Mouse (Mus musculus): Measurements from ENCODE around the gene Cyb5r3. TPM values are rescaled to one million over a fixed set of nuclear protein-coding genes. Genes with fewer than 3 reads are reported as not detected.
"Not testable (repeated sequence)": the region's sequence is repeated elsewhere in the genome, so short reads cannot be mapped to it uniquely, and the experiment has no call there.

Gene Cyb5r3
- polyA plus RNA-seq, 1 experiment: 707 TPM

DNA sequence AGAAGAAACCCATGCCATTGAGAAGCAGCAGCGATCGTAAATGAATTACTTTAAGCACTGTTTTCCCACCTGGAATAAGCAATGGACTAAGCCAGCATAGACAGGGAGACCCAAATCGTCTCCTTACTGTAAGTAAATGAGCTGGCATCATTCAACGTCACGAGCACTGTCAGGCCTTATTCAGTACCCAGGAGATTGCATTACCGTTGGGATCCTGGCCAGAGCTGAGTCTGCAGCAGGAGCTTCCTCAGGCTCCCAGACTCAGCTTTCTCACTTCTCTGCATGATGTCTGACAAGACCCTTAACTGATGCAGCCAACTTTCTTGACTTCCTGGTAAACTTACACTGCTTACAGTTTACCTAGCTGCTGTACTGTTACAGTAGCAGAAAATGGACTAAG lies 37.7 kb downstream of the Cyb5r3 start:
- Histone ChIP-seq H3K27me3 (ENCODE audit: control insufficient read depth, insufficient read depth, insufficient read length) (no peaks in the 10 kb centered on the region), H3K4me2 (ENCODE audit: low read depth) (no peak overlapping the region), H3ac (ENCODE audit: control insufficient read depth, insufficient read length) (no peak overlapping the region), H3K36me3 (ENCODE audit: control insufficient read depth, insufficient read depth) (peaks cover 85% of the 10 kb centered on the region), H3K4me3 (no peak overlapping the region), H3K79me2 (ENCODE audit: control insufficient read depth, insufficient read depth) (peaks cover 66% of the 10 kb centered on the region)
- TF ChIP-seq E2F4 (IDR thresholded peaks at IDR 0.05; ENCODE audit: insufficient read depth) (no peak), TCF3 (IDR thresholded peaks at IDR 0.05; ENCODE audit: insufficient read length, low read depth) (no peak), POLR2AphosphoS2 (IDR thresholded peaks at IDR 0.05; ENCODE audit: insufficient read length, low read depth) (no peak), REST (IDR thresholded peaks at IDR 0.05; ENCODE audit: insufficient read depth, insufficient read length) (no peak), MAX (IDR thresholded peaks at IDR 0.05; ENCODE audit: low read depth) (no peak), SRF (IDR thresholded peaks at IDR 0.05; ENCODE audit: control insufficient read depth, insufficient read length, low read depth) (no peak), CEBPB (IDR thresholded peaks at IDR 0.05; ENCODE audit: insufficient read depth, poor library complexity, severe bottlenecking) (no peak), MYOD1 (IDR thresholded peaks at IDR 0.05; ENCODE audit: control insufficient read depth in 1 of 3, insufficient read length in 2 of 3, low read depth in 2 of 3) (no peak), USF1 (IDR thresholded peaks at IDR 0.05; ENCODE audit: low read depth) (no peak), TCF12 (IDR thresholded peaks at IDR 0.05; ENCODE audit: insufficient read depth, poor library complexity, severe bottlenecking) (no peak), POLR2A (IDR thresholded peaks at IDR 0.05; ENCODE audit: insufficient read length, low read depth) (no peak), MYOG (IDR thresholded peaks at IDR 0.05; ENCODE audit: control insufficient read depth in 1 of 3, insufficient read depth in 1 of 3, insufficient read length in 2 of 3, low read depth in 2 of 3) (no peak)

DNA sequence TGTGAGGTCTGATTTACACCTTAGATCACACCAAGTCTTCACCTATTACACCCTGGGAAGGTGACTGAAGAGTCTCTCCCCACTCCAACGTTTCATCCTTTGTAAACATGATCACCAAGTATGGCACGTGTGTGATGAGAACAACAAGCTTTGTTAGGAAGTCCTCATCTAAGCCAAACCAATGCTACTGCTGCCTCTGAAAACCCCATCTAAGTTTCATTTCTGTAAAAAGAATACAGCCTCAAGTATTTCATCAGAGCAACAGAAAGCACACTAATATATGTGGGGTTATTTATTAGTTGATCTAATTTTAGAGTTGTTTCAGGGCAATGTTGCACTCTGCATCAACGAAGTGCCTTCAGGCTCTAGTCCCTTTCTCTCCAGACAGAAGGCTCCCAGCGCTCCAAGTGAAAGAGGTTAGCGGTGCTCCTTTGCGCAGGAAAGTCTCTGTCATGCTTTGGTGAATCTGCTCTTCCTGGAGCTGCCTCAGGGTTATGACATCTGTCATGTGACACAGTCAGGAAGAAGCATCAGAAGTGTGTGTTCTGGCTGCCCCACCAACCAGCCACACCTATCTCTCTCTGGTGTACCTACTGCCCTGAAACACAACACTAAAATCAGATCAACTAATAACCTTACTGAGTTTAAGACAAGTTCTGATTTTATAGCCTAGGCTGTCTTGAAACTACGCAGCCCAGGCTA lies 42.7 kb downstream of the Cyb5r3 start:
- no peak overlapping the region for H3ac ChIP-seq (ENCODE audit: control insufficient read depth, insufficient read length)
- H3K4me2 ChIP-seq (ENCODE audit: low read depth): no peak overlapping the region
- no peak for TF ChIP-seq MYOD1 (IDR thresholded peaks at IDR 0.05; ENCODE audit: control insufficient read depth in 1 of 3, insufficient read length in 2 of 3, low read depth in 2 of 3)
- no peak for TF ChIP-seq POLR2A (IDR thresholded peaks at IDR 0.05; ENCODE audit: insufficient read length, low read depth)
- no peak for TF ChIP-seq USF1 (IDR thresholded peaks at IDR 0.05; ENCODE audit: low read depth)
- TF ChIP-seq MAX (IDR thresholded peaks at IDR 0.05; ENCODE audit: low read depth): no peak
- no peak for TF ChIP-seq MYOG (IDR thresholded peaks at IDR 0.05; ENCODE audit: control insufficient read depth in 1 of 3, insufficient read depth in 1 of 3, insufficient read length in 2 of 3, low read depth in 2 of 3)
- no peak for TF ChIP-seq TCF12 (IDR thresholded peaks at IDR 0.05; ENCODE audit: insufficient read depth, poor library complexity, severe bottlenecking)
- no peak for TF ChIP-seq TCF3 (IDR thresholded peaks at IDR 0.05; ENCODE audit: insufficient read length, low read depth)
- no peak for TF ChIP-seq REST (IDR thresholded peaks at IDR 0.05; ENCODE audit: insufficient read depth, insufficient read length)
- TF ChIP-seq POLR2AphosphoS2 (IDR thresholded peaks at IDR 0.05; ENCODE audit: insufficient read length, low read depth): no peak
- no peak for TF ChIP-seq E2F4 (IDR thresholded peaks at IDR 0.05; ENCODE audit: insufficient read depth)
- H3K27me3 ChIP-seq (ENCODE audit: control insufficient read depth, insufficient read depth, insufficient read length): no peaks in the 10 kb centered on the region
- H3K36me3 ChIP-seq (ENCODE audit: control insufficient read depth, insufficient read depth): peaks cover 77% of the 10 kb centered on the region
- H3K79me2 ChIP-seq (ENCODE audit: control insufficient read depth, insufficient read depth): peaks cover 20% of the 10 kb centered on the region
- H3K4me3 ChIP-seq: no peak overlapping the region

DNA sequence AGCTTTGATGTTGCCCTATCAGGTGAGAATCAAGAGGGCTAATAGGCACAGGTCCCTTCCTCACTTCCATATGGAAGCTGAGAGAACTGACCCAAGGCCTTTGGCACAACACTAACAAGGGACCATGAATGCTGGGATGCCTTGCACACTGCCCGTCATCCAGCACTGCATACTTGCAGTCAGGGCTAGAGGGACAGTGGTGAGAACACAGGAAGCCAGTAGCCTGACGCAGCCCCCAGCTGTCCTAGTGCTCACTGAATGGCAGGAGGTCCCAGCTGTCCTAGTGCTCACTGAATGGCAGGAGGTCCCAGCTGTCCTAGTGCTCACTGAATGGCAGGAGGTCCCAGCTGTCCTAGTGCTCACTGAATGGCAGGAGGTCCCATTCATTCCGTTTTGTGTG lies 45.4 kb downstream of the Cyb5r3 start:
- TF ChIP-seq TCF12 (IDR thresholded peaks at IDR 0.05; ENCODE audit: insufficient read depth, poor library complexity, severe bottlenecking) (peak; percentile 95), MYOD1 (IDR thresholded peaks at IDR 0.05; ENCODE audit: control insufficient read depth in 1 of 3, insufficient read length in 2 of 3, low read depth in 2 of 3) (peak; percentile 79 to 97 (median 97)), TCF3 (IDR thresholded peaks at IDR 0.05; ENCODE audit: insufficient read length, low read depth) (peak; percentile 89), MYOG (IDR thresholded peaks at IDR 0.05; ENCODE audit: control insufficient read depth in 1 of 3, insufficient read depth in 1 of 3, insufficient read length in 2 of 3, low read depth in 2 of 3) (peak; percentile 89 to 97 (median 95)), POLR2A (IDR thresholded peaks at IDR 0.05; ENCODE audit: insufficient read length, low read depth) (peak; percentile 20)
- Histone ChIP-seq H3K36me3 (ENCODE audit: control insufficient read depth, insufficient read depth) (peaks cover 55% of the 10 kb centered on the region), H3K4me2 (ENCODE audit: low read depth) (peak overlapping the region; percentile 35)
- H3K79me2 ChIP-seq (ENCODE audit: control insufficient read depth, insufficient read depth); H3K4me3 ChIP-seq; H3K27me3 ChIP-seq (ENCODE audit: control insufficient read depth, insufficient read depth, insufficient read length); H3ac ChIP-seq (ENCODE audit: control insufficient read depth, insufficient read length): not testable (repeated sequence)

DNA sequence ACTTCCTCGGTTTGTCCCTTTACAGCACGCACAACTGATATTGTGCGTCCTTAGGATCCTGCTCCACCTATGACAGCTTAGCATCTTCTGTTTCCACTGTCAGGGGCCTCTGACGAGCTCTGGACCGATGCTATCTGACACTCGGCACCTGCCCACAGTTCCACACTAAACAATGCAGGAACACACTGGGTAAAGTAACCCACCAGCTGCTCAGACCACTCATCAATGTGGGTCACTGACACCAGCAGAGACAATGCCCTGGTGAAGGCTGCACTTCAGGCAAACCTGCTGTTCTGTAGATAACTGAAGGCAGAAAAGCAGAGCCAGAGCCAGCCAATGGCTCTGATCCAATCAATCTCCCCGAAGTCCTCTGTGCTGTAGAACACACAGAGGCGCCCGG lies 45.8 kb downstream of the Cyb5r3 start:
- TF ChIP-seq TCF3 (IDR thresholded peaks at IDR 0.05; ENCODE audit: insufficient read length, low read depth) (peak; percentile 48), TCF12 (IDR thresholded peaks at IDR 0.05; ENCODE audit: insufficient read depth, poor library complexity, severe bottlenecking) (peak; percentile 69), MYOD1 (IDR thresholded peaks at IDR 0.05; ENCODE audit: control insufficient read depth in 1 of 3, insufficient read length in 2 of 3, low read depth in 2 of 3) (peak in 2 of 3 experiments; percentile 98), MYOG (IDR thresholded peaks at IDR 0.05; ENCODE audit: control insufficient read depth in 1 of 3, insufficient read depth in 1 of 3, insufficient read length in 2 of 3, low read depth in 2 of 3) (peak in 2 of 3 experiments; percentile 87 to 94), POLR2A (IDR thresholded peaks at IDR 0.05; ENCODE audit: insufficient read length, low read depth) (no peak)
- Histone ChIP-seq H3K79me2 (ENCODE audit: control insufficient read depth, insufficient read depth) (peaks cover 4% of the 10 kb centered on the region), H3K36me3 (ENCODE audit: control insufficient read depth, insufficient read depth) (peaks cover 51% of the 10 kb centered on the region), H3K4me3 (no peak overlapping the region), H3K27me3 (ENCODE audit: control insufficient read depth, insufficient read depth, insufficient read length) (no peaks in the 10 kb centered on the region), H3ac (ENCODE audit: control insufficient read depth, insufficient read length) (no peak overlapping the region), H3K4me2 (ENCODE audit: low read depth) (peak overlapping the region; percentile 35)

DNA sequence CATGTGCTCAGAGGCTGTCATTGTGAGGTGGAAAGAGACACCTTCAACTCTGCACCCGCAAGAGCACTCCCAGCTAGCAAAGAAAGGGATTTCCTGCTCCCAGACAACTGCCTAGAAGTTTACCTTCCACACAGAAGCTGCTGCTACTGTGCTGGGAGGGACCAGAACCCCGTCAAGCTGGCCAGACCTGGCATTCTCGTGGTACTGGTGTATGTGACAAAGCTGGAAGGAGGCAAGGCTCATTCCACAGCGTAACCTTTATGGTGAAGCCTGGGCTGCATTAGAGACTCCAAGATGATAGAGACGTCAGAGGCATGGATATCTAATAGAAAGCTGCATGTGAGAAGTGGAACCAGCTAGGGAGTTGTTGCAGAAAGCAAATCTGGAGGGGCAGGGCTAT lies 47.8 kb downstream of the Cyb5r3 start:
- Histone ChIP-seq H3K36me3 (ENCODE audit: control insufficient read depth, insufficient read depth) (peaks cover 50% of the 10 kb centered on the region), H3ac (ENCODE audit: control insufficient read depth, insufficient read length) (no peak overlapping the region), H3K79me2 (ENCODE audit: control insufficient read depth, insufficient read depth) (peaks cover 21% of the 10 kb centered on the region), H3K4me2 (ENCODE audit: low read depth) (no peak overlapping the region), H3K27me3 (ENCODE audit: control insufficient read depth, insufficient read depth, insufficient read length) (no peaks in the 10 kb centered on the region), H3K4me3 (no peak overlapping the region)
- TF ChIP-seq REST (IDR thresholded peaks at IDR 0.05; ENCODE audit: insufficient read depth, insufficient read length) (no peak), MYOG (IDR thresholded peaks at IDR 0.05; ENCODE audit: control insufficient read depth in 1 of 3, insufficient read depth in 1 of 3, insufficient read length in 2 of 3, low read depth in 2 of 3) (no peak), POLR2A (IDR thresholded peaks at IDR 0.05; ENCODE audit: insufficient read length, low read depth) (no peak), POLR2AphosphoS2 (IDR thresholded peaks at IDR 0.05; ENCODE audit: insufficient read length, low read depth) (peak; percentile 56)
